Mouse (Mus musculus): Measurements from ENCODE around the gene Lyl1. TPM values are rescaled to one million over a fixed set of nuclear protein-coding genes. Genes with fewer than 3 reads are reported as not detected.

The Lyl1 gene
- polyA plus RNA-seq, 1 experiment = 0.04 TPM

DNA sequence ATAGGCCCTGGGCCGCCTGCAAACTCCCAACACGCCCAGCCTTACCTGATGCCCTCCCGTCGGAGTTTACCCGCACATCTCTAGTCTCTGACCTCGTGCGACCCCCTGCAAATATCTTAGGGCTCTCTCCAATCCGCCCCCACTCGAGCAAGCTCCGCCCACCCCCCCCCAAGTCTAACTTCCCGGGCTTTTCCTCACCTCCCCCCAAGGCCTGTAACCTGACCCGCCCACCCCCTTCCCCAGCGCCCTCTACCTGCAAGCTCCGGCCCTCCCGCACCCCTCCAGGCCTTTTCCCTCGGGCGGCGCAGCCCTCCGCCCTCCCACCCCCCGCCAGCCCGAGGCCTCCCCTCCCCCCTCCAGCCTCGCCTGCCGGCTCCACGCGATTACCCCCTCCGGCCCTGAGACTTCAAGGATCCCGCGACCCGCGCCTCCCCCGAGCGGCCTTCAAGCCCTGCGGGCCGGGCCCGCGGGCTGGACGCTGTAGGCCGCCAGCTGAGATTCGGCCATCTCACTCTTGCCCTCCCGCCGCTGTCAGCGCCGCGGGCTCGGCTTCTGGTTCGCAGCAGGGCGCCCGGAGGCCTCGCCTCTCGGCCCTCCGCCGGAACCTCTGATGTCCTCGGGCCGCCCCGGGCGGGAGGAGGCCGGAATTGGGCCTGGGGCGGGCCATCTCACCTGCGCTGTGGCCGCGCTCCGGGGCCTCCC is 14.1 kb upstream of the Lyl1 start:
- Histone ChIP-seq H3ac (ENCODE audit: control insufficient read depth, insufficient read length, low read depth) (peak overlapping the region; percentile 98), H3K36me3 (ENCODE audit: control insufficient read depth, insufficient read depth) (peaks cover 43% of the 10 kb centered on the region), H3K79me3 (ENCODE audit: low read depth) (peaks cover 67% of the 10 kb centered on the region), H3K4me3 (ENCODE audit: insufficient read depth, poor library complexity, severe bottlenecking) (peak overlapping the region; percentile 83), H3K27me3 (ENCODE audit: control insufficient read depth, insufficient read depth, insufficient read length) (no peaks in the 10 kb centered on the region), H3K79me2 (ENCODE audit: control insufficient read depth, insufficient read depth) (peaks cover 94% of the 10 kb centered on the region)
- TF ChIP-seq MYOG (IDR thresholded peaks at IDR 0.05; ENCODE audit: control insufficient read depth, extremely low read depth, insufficient read length) (no peak), CTCF (IDR thresholded peaks at IDR 0.05; ENCODE audit: control insufficient read depth, insufficient read depth, insufficient read length) (no peak), USF1 (IDR thresholded peaks at IDR 0.05; ENCODE audit: low read depth) (no peak), MAX (IDR thresholded peaks at IDR 0.05) (no peak), CEBPB (IDR thresholded peaks at IDR 0.05; ENCODE audit: low read depth) (no peak), MYOD1 (IDR thresholded peaks at IDR 0.05; ENCODE audit: control insufficient read depth, insufficient read length, low read depth) (no peak), FOSL1 (IDR thresholded peaks at IDR 0.05; ENCODE audit: insufficient read depth, low read length, poor library complexity, severe bottlenecking) (no peak)

DNA sequence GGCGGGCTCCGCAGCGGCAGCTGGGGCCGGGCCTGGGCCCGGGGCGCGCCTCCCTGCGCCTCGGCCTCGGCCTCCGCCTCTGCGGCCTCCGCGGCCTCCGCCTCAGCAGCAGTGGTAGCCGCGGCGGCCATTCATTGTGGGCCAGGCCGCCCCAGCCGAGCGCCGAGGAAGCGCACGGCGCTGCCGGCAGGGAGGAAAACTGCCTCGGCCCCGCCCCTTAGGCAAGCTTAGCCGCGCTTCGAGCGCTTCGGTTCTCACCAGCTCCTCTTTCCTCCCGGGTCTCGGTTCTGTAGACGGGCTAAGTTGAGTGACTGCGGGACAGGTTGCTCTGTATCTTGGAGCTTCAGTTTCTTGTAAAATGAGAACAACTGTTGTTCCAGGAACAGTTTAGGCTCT is 13.6 kb upstream of the Lyl1 start, which contains the start of gene Nacc1:
TSS of gene Nacc1 (minus strand) at position 158 of the 396 bp plus-strand sequence.
- TF ChIP-seq MYOD1 (IDR thresholded peaks at IDR 0.05; ENCODE audit: control insufficient read depth, insufficient read length, low read depth) (no peak), USF1 (IDR thresholded peaks at IDR 0.05; ENCODE audit: low read depth) (no peak), CEBPB (IDR thresholded peaks at IDR 0.05; ENCODE audit: low read depth) (no peak), CTCF (IDR thresholded peaks at IDR 0.05; ENCODE audit: control insufficient read depth, insufficient read depth, insufficient read length) (no peak), MYOG (IDR thresholded peaks at IDR 0.05; ENCODE audit: control insufficient read depth, extremely low read depth, insufficient read length) (no peak), FOSL1 (IDR thresholded peaks at IDR 0.05; ENCODE audit: insufficient read depth, low read length, poor library complexity, severe bottlenecking) (no peak), MAX (IDR thresholded peaks at IDR 0.05) (peak; percentile 55)
- Histone ChIP-seq H3K79me2 (ENCODE audit: control insufficient read depth, insufficient read depth) (peaks cover 89% of the 10 kb centered on the region), H3ac (ENCODE audit: control insufficient read depth, insufficient read length, low read depth) (peak within 1 kb of the TSS; percentile 98), H3K79me3 (ENCODE audit: low read depth) (peaks cover 61% of the 10 kb centered on the region), H3K27me3 (ENCODE audit: control insufficient read depth, insufficient read depth, insufficient read length) (no peaks in the 10 kb centered on the region), H3K4me3 (ENCODE audit: insufficient read depth, poor library complexity, severe bottlenecking) (peak within 1 kb of the TSS; percentile 83), H3K36me3 (ENCODE audit: control insufficient read depth, insufficient read depth) (peaks cover 45% of the 10 kb centered on the region)

DNA sequence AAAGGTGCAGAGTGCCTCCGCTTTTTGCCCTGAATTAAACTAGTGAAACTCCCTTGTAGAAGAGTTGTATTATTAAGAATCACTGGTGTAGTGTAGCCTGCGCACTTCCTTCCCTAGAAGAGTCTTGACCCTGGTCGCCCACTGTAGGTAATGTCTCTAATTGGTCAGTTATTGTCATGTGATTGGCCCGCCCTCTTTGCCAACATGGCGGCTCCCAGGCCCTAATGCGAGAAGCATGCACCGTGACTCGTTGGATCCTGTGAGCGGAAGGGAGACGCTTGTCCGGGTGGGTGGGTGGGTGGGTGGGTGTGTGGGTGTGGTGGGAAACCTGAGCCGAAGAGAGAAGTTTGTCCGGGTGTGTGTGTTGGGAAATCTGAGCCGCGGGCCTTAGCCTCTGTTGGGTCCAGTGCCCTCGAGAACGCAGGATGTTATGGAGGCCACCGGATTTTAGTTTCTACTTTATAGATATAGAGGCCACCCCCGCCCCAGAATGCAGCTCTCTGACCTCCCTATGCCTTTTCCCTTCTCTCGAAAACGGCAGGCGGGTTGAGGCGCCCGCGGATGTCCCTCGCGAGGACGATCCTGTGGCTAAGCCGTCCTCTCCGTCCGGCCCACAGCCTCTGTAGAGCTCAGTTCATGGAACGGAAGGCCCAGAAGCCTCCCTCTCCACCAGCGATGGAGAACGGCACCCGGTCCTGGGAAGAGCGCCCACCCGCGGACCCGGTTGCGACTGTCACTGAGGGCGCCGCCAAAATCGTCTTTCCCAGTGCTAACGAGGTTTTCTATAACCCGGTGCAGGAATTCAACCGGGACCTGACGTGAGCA is 12.0 kb upstream of the Lyl1 start:
- H3ac ChIP-seq (ENCODE audit: control insufficient read depth, insufficient read length, low read depth) = peak overlapping the region; percentile 88
- no peaks in the 10 kb centered on the region for H3K27me3 ChIP-seq (ENCODE audit: control insufficient read depth, insufficient read depth, insufficient read length)
- TF ChIP-seq CEBPB (IDR thresholded peaks at IDR 0.05; ENCODE audit: low read depth) (no peak), USF1 (IDR thresholded peaks at IDR 0.05; ENCODE audit: low read depth) (peak; percentile 96), CTCF (IDR thresholded peaks at IDR 0.05; ENCODE audit: control insufficient read depth, insufficient read depth, insufficient read length) (no peak), MAX (IDR thresholded peaks at IDR 0.05) (peak; percentile 90), FOSL1 (IDR thresholded peaks at IDR 0.05; ENCODE audit: insufficient read depth, low read length, poor library complexity, severe bottlenecking) (no peak)
- H3K36me3 ChIP-seq (ENCODE audit: control insufficient read depth, insufficient read depth) = peaks cover 43% of the 10 kb centered on the region
- peak overlapping the region; percentile 86 for H3K4me3 ChIP-seq (ENCODE audit: insufficient read depth, poor library complexity, severe bottlenecking)
- H3K79me2 ChIP-seq (ENCODE audit: control insufficient read depth, insufficient read depth) = peaks cover 73% of the 10 kb centered on the region
- peaks cover 46% of the 10 kb centered on the region for H3K79me3 ChIP-seq (ENCODE audit: low read depth)

GRCm38 (mm10) chr8:84693332-84693731 is 7.9 kb upstream of the Lyl1 start:
- Histone ChIP-seq H3K36me3 (ENCODE audit: control insufficient read depth, insufficient read depth) (peaks cover 66% of the 10 kb centered on the region), H3ac (ENCODE audit: control insufficient read depth, insufficient read length, low read depth) (no peak overlapping the region), H3K27me3 (ENCODE audit: control insufficient read depth, insufficient read depth, insufficient read length) (no peaks in the 10 kb centered on the region), H3K79me3 (ENCODE audit: low read depth) (peaks cover 17% of the 10 kb centered on the region), H3K4me3 (ENCODE audit: insufficient read depth, poor library complexity, severe bottlenecking) (no peak overlapping the region), H3K79me2 (ENCODE audit: control insufficient read depth, insufficient read depth) (peaks cover 32% of the 10 kb centered on the region)
- TF ChIP-seq CEBPB (IDR thresholded peaks at IDR 0.05; ENCODE audit: low read depth) = no peak
- no peak for TF ChIP-seq FOSL1 (IDR thresholded peaks at IDR 0.05; ENCODE audit: insufficient read depth, low read length, poor library complexity, severe bottlenecking)
- no peak for TF ChIP-seq MYOD1 (IDR thresholded peaks at IDR 0.05; ENCODE audit: control insufficient read depth, insufficient read length, low read depth)
- TF ChIP-seq CTCF (IDR thresholded peaks at IDR 0.05; ENCODE audit: control insufficient read depth, insufficient read depth, insufficient read length) = no peak
- TF ChIP-seq USF1 (IDR thresholded peaks at IDR 0.05; ENCODE audit: low read depth) = no peak
- TF ChIP-seq MAX (IDR thresholded peaks at IDR 0.05) = no peak
- TF ChIP-seq MYOG (IDR thresholded peaks at IDR 0.05; ENCODE audit: control insufficient read depth, extremely low read depth, insufficient read length) = no peak

DNA sequence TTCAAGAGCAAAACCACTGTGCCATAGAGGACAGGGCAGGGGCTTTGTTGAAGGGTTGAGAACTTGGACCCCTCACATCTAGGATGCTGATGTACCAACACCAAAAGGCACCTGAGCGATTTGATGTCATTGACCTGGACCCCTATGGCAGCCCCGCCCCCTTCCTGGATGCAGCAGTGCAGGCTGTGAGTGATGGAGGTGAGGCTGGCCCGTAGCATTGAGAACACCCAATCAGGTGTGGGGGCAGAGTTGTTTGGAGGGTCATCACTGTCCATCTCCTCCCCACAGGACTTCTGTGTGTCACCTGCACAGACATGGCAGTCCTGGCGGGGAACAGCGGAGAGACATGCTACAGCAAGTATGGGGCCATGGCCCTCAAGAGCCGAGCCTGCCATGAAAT is 6.1 kb upstream of the Lyl1 start:
- Histone ChIP-seq H3K79me3 (ENCODE audit: low read depth) (peaks cover 9% of the 10 kb centered on the region), H3K36me3 (ENCODE audit: control insufficient read depth, insufficient read depth) (peaks cover 83% of the 10 kb centered on the region), H3K79me2 (ENCODE audit: control insufficient read depth, insufficient read depth) (peaks cover 17% of the 10 kb centered on the region), H3K4me3 (ENCODE audit: insufficient read depth, poor library complexity, severe bottlenecking) (no peak overlapping the region), H3ac (ENCODE audit: control insufficient read depth, insufficient read length, low read depth) (no peak overlapping the region), H3K27me3 (ENCODE audit: control insufficient read depth, insufficient read depth, insufficient read length) (no peaks in the 10 kb centered on the region)
- no peak for TF ChIP-seq MAX (IDR thresholded peaks at IDR 0.05)
- no peak for TF ChIP-seq CTCF (IDR thresholded peaks at IDR 0.05; ENCODE audit: control insufficient read depth, insufficient read depth, insufficient read length)
- no peak for TF ChIP-seq USF1 (IDR thresholded peaks at IDR 0.05; ENCODE audit: low read depth)
- TF ChIP-seq CEBPB (IDR thresholded peaks at IDR 0.05; ENCODE audit: low read depth) = no peak
- no peak for TF ChIP-seq MYOD1 (IDR thresholded peaks at IDR 0.05; ENCODE audit: control insufficient read depth, insufficient read length, low read depth)
- no peak for TF ChIP-seq MYOG (IDR thresholded peaks at IDR 0.05; ENCODE audit: control insufficient read depth, extremely low read depth, insufficient read length)
- no peak for TF ChIP-seq FOSL1 (IDR thresholded peaks at IDR 0.05; ENCODE audit: insufficient read depth, low read length, poor library complexity, severe bottlenecking)

All from C2C12 (cell line).